Mouse (Mus musculus): ENCODE measurements around the gene Brsk1. TPM values are rescaled to one million over a fixed set of nuclear protein-coding genes. Genes with fewer than 3 reads are reported as not detected.
A peak's percentile ranks its signal among the peaks of the same experiment; 100 is the strongest.

Brsk1 gene
- polyA plus RNA-seq, 1 experiment from 2014 or later = 6.1 TPM

DNA sequence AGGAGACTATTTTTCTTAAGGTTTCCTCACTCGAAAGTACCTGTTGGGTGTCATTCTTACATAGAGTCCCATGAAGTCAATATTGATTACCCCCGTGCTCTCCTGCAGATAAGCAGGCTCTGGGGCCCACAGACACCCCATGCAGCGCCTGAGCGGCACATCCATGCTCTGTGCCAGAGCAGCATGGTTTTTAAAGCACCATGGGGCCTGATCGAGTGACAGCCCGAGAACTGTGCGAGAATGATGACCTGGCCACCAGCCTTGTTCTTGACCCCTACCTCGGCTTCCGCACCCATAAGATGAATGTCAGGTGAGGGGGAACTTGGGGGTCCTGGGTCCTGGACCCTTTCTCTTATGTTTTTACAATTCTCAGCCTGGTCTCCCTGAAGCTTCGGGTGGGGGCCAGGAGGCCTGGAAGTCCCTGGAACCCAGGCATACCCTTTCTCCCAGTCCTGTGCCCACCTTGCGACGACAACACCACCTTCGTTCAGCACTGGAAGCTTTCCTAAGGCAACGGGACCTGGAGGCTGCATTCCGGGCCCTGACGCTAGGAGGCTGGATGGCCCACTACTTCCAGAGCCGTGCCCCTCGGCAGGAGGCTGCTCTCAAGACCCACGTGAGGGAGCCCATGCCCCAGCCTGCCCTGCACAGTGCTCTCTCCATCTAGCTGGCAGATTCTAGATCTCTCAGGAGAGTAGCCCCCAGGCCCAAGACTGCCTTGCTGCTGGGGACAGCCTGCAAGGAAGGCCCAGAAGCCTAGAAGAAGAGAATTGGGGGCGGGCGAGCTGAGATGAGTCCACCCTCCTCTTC is 51.5 kb downstream of the Brsk1 start:
- Histone ChIP-seq H3K4me3 (peak overlapping the region; percentile 75), H3K27me3 (no peaks in the 10 kb centered on the region), H3K9me3 (replicated peaks) (no peaks in the 10 kb centered on the region), H3K9ac (peak overlapping the region; percentile 93), H3K27ac (peak overlapping the region; percentile 93), H3K4me2 (peak overlapping the region; percentile 85), H3K36me3 (ENCODE audit: poor library complexity, severe bottlenecking) (peaks cover 45% of the 10 kb centered on the region), H3K4me1 (peaks cover 41% of the 10 kb centered on the region)
- ATAC-seq = no peak
- WGBS = 77% methylated on average over 21 of the region's 21 CpGs

DNA sequence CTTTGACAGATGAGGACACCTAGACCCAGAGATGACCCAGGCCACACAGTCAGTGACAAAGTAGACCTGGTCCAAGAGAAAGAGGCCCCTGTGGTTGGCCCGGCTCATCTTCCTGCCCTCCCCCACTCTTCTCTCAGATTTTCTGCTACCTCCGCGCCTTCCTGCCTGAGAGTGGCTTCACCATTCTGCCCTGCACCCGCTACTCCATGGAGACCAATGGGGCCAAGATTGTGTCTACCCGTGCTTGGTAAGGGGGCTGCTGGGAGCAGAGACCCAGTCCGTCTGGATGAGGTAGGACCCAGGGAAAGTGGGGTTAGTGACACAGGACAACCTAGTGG is 52.0 kb downstream of the Brsk1 start:
- H3K27ac ChIP-seq = 0 out of 2 replicates have a peak overlapping the region, but pooled peaks have one; percentile 35
- peak overlapping the region; percentile 93; the same call in 1 of the 2 replicates for H3K9ac ChIP-seq
- H3K9me3 ChIP-seq (replicated peaks) = no peaks in the 10 kb centered on the region
- no peaks in the 10 kb centered on the region for H3K27me3 ChIP-seq
- peaks cover 41% of the 10 kb centered on the region for H3K4me1 ChIP-seq
- H3K4me2 ChIP-seq = peak overlapping the region; percentile 85
- no peak for ATAC-seq
- 88% methylated on average over 6 of the region's 6 CpGs for WGBS
- no peak overlapping the region for H3K4me3 ChIP-seq
- H3K36me3 ChIP-seq (ENCODE audit: poor library complexity, severe bottlenecking) = peaks cover 49% of the 10 kb centered on the region

DNA sequence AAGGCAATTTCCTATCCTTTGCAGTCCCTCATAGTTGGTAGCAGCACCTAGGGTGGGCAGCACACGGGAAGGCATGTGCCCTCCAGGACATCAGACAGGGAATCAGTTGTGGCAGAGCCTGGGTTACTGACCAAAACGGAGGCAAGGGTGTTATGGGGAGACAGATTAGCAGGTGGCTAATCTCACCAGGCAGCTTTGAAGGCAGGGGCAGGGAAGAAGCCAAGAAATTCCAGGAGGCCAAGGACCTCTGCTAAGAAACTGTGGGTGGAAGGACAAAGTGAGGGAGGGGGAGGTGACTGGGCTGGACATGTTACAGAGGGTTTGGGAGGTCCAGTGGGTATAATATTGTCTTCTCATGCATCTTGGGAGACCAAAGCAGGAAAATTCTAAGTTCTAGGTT is 53.0 kb downstream of the Brsk1 start:
- Histone ChIP-seq H3K4me1 (peaks cover 40% of the 10 kb centered on the region), H3K9me3 (replicated peaks) (no peaks in the 10 kb centered on the region), H3K9ac (peak overlapping the region; percentile 30; the same call in 1 of the 2 replicates), H3K4me2 (no peak overlapping the region), H3K36me3 (ENCODE audit: poor library complexity, severe bottlenecking) (peaks cover 49% of the 10 kb centered on the region), H3K27me3 (no peaks in the 10 kb centered on the region), H3K27ac (no peak overlapping the region), H3K4me3 (no peak overlapping the region)
- no peak for ATAC-seq
- 72% methylated on average over 2 of the region's 2 CpGs for WGBS

GRCm38 (mm10) chr7:4744886-4745285 is 54.5 kb downstream of the Brsk1 start:
- Histone ChIP-seq H3K4me1 (peaks cover 31% of the 10 kb centered on the region), H3K4me3 (no peak overlapping the region), H3K4me2 (no peak overlapping the region), H3K9ac (no peak overlapping the region), H3K27ac (no peak overlapping the region), H3K36me3 (ENCODE audit: poor library complexity, severe bottlenecking) (peaks cover 49% of the 10 kb centered on the region), H3K9me3 (replicated peaks) (no peaks in the 10 kb centered on the region), H3K27me3 (no peaks in the 10 kb centered on the region)
- no peak for ATAC-seq
- 96% methylated on average over 6 of the region's 6 CpGs for WGBS

DNA sequence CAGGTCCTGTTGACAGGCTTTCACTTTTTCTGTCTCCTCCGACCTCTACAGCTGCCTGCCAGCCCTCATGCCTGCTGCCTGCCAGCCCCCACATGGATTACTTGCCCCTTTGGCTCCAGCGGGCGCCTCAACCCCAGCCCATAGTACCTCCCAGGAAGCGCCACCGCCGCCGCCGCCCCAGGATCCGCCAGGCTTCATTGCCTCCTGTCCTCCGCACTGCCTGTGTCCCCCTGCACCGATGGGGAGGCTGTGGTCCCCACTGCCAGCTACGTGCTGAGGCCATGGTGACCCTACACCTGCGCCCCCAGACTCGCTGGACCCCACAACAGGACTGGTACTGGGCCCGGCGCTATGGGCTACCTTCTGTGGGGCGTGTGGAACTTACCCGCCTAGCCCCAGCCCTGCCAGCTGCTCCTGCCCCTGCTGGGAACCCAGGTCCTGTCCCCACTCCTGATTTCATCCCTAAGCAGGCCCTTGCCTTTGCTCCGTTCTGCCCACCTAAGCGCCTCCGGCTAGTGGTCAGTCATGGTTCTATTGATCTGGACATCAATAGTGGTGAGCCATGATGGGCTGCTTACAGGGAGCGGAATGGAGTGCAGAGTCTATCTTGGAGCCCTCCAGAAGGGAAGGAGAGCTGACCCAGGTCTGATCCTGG is 56.0 kb downstream of the Brsk1 start:
- no peak overlapping the region for H3K4me3 ChIP-seq
- no peak for ATAC-seq
- WGBS = 86% methylated on average over 22 of the region's 22 CpGs
- peaks cover 23% of the 10 kb centered on the region for H3K4me1 ChIP-seq
- peaks cover 49% of the 10 kb centered on the region for H3K36me3 ChIP-seq (ENCODE audit: poor library complexity, severe bottlenecking)
- 0 out of 2 replicates have a peak overlapping the region, but pooled peaks have one; percentile 16 for H3K9ac ChIP-seq
- H3K27me3 ChIP-seq = 0 out of 2 replicates have a peak, but pooled peaks cover under 1% of the 10 kb centered on the region
- no peak overlapping the region for H3K4me2 ChIP-seq
- 0 out of 2 replicates have a peak overlapping the region, but pooled peaks have one; percentile 4 for H3K27ac ChIP-seq
- H3K9me3 ChIP-seq (replicated peaks) = no peaks in the 10 kb centered on the region

GRCm38 (mm10) chr7:4747156-4747899 is 56.9 kb downstream of the Brsk1 start:
- no peak for ATAC-seq
- H3K27ac ChIP-seq = no peak overlapping the region
- H3K4me2 ChIP-seq = no peak overlapping the region
- WGBS = 79% methylated on average over 9 of the region's 9 CpGs
- no peaks in the 10 kb centered on the region for H3K9me3 ChIP-seq (replicated peaks)
- no peak overlapping the region for H3K4me3 ChIP-seq
- peaks cover 9% of the 10 kb centered on the region; the same call in 1 of the 2 replicates for H3K27me3 ChIP-seq
- no peak overlapping the region for H3K9ac ChIP-seq
- H3K36me3 ChIP-seq (ENCODE audit: poor library complexity, severe bottlenecking) = peaks cover 45% of the 10 kb centered on the region
- peaks cover 23% of the 10 kb centered on the region for H3K4me1 ChIP-seq

DNA sequence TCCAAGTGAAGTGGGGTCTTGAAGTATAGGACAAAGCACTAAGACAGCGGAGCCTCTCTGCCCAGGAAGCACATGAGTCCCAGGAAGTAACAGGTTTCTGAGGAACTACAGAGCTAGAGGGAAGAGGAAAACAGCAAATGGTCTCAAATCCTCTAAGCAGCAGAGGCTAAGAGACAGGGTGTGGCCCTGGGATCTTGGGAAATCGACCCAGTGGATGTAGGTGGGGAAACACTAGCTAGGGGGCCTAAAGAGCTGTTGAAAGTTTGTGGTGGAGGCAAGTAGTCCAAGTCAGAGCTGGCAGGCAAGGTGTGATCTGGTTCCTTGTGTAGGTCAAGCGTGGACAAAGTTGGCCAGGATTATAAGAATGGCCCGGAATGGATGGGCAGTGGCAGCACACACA is 57.9 kb downstream of the Brsk1 start:
- Histone ChIP-seq H3K4me3 (no peak overlapping the region), H3K9me3 (replicated peaks) (no peaks in the 10 kb centered on the region), H3K27me3 (peaks cover 9% of the 10 kb centered on the region; the same call in 1 of the 2 replicates), H3K9ac (no peak overlapping the region), H3K27ac (no peak overlapping the region), H3K36me3 (ENCODE audit: poor library complexity, severe bottlenecking) (peaks cover 35% of the 10 kb centered on the region), H3K4me1 (peaks cover 24% of the 10 kb centered on the region), H3K4me2 (no peak overlapping the region)
- WGBS = 87% methylated on average over 4 of the region's 4 CpGs
- no peak for ATAC-seq

- 93% methylated on average over 2 of the region's 2 CpGs for WGBS
- Histone ChIP-seq H3K9ac (no peak overlapping the region), H3K4me2 (no peak overlapping the region), H3K27ac (no peak overlapping the region), H3K4me3 (no peak overlapping the region), H3K36me3 (ENCODE audit: poor library complexity, severe bottlenecking) (peaks cover 29% of the 10 kb centered on the region), H3K9me3 (replicated peaks) (no peaks in the 10 kb centered on the region), H3K27me3 (peaks cover 12% of the 10 kb centered on the region; the same call in 1 of the 2 replicates), H3K4me1 (peaks cover 24% of the 10 kb centered on the region)
- no peak for ATAC-seq
These were observed 58.8 kb downstream of the Brsk1 start for GRCm38 (mm10) chr7:4749169-4749568.

DNA sequence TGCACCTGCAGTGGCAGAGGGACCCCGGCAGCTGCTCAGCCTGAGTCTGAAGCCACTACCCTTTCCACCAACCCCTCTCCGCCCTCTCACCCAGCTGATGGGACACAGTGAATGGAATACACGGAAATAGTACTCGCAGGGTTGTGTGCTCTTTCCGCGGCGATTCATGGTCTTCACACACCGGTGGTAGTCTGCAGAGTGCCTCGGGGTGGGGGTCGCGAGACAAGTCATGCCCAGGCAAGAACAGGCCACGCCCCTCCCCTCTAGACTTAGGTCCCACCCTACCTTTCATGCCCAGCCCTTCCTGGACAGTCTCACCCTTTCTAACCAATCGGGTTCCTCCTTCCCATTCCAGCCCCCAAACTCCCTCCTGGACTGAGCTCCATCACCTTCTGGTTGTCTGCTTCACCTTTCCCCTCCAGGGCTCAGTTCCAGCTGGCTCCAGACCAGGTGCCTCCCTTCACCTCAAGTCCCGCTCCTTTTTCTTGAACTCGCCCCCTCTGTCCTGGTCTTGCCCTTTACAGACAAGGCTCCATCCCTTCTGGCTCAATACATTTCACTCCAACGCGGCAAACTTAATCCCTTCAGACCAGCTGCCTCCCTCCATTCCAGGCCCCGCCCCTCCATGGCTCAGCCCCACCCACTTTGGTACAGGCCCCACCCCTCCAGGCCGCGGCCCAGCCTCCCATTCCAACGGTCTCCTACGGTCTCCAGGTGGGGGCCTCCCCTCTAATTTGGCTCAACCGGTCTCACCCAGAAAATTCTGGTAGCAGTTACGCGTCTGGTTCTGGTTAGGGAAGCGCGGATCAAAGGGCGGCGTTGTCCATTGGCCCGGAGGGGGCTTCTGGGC is 61.8 kb downstream of the Brsk1 start:
- under 1% methylated on average over 30 of the region's 30 CpGs for WGBS
- Histone ChIP-seq H3K4me1 (peaks cover 21% of the 10 kb centered on the region), H3K27me3 (peaks cover 12% of the 10 kb centered on the region; the same call in 1 of the 2 replicates), H3K4me3 (peak overlapping the region; percentile 33), H3K9me3 (replicated peaks) (no peaks in the 10 kb centered on the region; the same call in 1 of the 2 replicates), H3K36me3 (ENCODE audit: poor library complexity, severe bottlenecking) (peaks cover under 1% of the 10 kb centered on the region; the same call in 1 of the 2 replicates), H3K9ac (0 out of 2 replicates have a peak overlapping the region, but pooled peaks have one; percentile 10), H3K4me2 (peak overlapping the region; percentile 54), H3K27ac (no peak overlapping the region)
- ATAC-seq = peak; percentile 60

DNA sequence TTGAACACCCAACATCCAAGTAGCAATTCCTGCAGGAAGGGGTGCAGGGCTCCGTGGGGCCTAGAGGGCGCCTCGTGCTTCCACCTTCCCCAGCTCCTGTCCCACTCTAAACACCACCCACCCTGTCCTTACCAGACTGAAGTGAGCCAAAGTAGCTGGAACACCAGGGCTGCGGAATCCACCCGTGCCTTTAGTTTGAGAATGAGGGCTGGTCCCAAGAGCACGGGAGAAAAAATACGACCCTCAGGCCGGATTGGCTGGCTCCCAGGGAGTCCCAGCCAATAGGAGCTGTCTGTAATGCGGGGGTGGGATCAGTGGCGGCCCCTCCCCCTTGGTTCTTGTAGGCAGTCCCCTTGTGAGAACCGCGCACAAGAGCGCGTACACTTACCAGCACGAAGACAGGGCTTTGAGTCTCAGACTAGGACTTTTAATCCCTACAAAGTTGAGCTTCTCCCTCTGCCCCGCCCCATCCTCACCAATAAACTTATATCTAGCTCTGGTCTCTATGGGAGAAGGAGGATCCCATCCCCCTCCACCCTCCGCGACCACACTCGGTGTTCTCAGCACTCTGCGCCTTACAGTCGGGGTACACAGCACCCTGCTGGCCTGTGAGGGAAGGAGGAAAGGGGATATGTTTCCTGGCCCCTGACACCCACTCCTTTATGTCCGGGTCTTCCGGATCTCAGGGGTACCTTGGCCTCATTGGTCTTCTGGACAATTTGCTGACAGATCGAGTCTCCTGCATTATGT is 62.6 kb downstream of the Brsk1 start, which contains the start of gene Cox6b2:
TSS of gene Cox6b2 (minus strand) at position 274 of the 750 bp plus-strand sequence.
- H3K4me2 ChIP-seq = peak within 1 kb of the TSS; percentile 54
- WGBS = 3% methylated on average over 24 of the region's 24 CpGs
- peak; percentile 91 for ATAC-seq

More for the DNA sequence above, 62.6 kb downstream of the Brsk1 start, which contains the start of gene Cox6b2:
- no peak within 1 kb of the TSS for H3K27ac ChIP-seq
- peak within 1 kb of the TSS; percentile 33 for H3K4me3 ChIP-seq
- H3K36me3 ChIP-seq (ENCODE audit: poor library complexity, severe bottlenecking) = no peaks in the 10 kb centered on the region
- peaks cover 12% of the 10 kb centered on the region; the same call in 1 of the 2 replicates for H3K27me3 ChIP-seq
- peaks cover 21% of the 10 kb centered on the region for H3K4me1 ChIP-seq
- H3K9me3 ChIP-seq (replicated peaks) = no peaks in the 10 kb centered on the region; the same call in 1 of the 2 replicates
- H3K9ac ChIP-seq = 0 out of 2 replicates have a peak within 1 kb of the TSS, but pooled peaks have one; percentile 10

Measured in forebrain, embryonic 13.5 days (tissue).